Mouse (Mus musculus) liver, embryonic 13.5 days (tissue): ENCODE measurements around the gene Erv3. TPM values are rescaled to one million over a fixed set of nuclear protein-coding genes. Genes with fewer than 3 reads are reported as not detected.

Experiments
- ATAC-seq: fragments of 200-750 bp; cut with Nextera tagmentation; 2 replicates; pipeline ENCODE4 v1.8.0; 2017; ENCODE audit warnings: low read depth, mild to moderate bottlenecking, moderate number of reproducible peaks, moderate library complexity
- DNase-seq: peaks from one replicate; pipeline ENCODE4 v3.0.0; 2022
- H3K27ac ChIP-seq: fragments of 300-500 bp; sonication (generic); 2 replicates; pipeline ENCODE4 v1.5.1; 2015; ENCODE audit warnings: moderate library complexity, mild to moderate bottlenecking, inconsistent platforms
- H3K27me3 ChIP-seq: fragments of 300-500 bp; sonication (generic); 2 replicates; pipeline ENCODE4 v1.6.1; 2015; ENCODE audit warnings: mild to moderate bottlenecking, inconsistent platforms
- H3K36me3 ChIP-seq: fragments of 300-500 bp; sonication (generic); 2 replicates; pipeline ENCODE4 v1.6.1; 2015; ENCODE audit warnings: mild to moderate bottlenecking, inconsistent platforms
- H3K4me1 ChIP-seq: fragments of 300-500 bp; sonication (generic); replicated peaks from 2 replicates; pipeline ENCODE4 v1.6.1; 2015; ENCODE audit warnings: inconsistent platforms
- H3K4me2 ChIP-seq: fragments of 300-500 bp; sonication (generic); 2 replicates; pipeline ENCODE4 v1.6.1; 2015; ENCODE audit warnings: inconsistent platforms, mild to moderate bottlenecking, moderate library complexity
- H3K4me3 ChIP-seq: fragments of 300-500 bp; sonication (generic); replicated peaks from 2 replicates; pipeline ENCODE4 v1.5.1; 2015; ENCODE audit warnings: mild to moderate bottlenecking, inconsistent platforms
- H3K9ac ChIP-seq: fragments of 300-500 bp; sonication (generic); 2 replicates; pipeline ENCODE4 v1.6.1; 2015; ENCODE audit warnings: mild to moderate bottlenecking, inconsistent platforms
- H3K9me3 ChIP-seq: fragments of 300-500 bp; sonication (generic); replicated peaks from 2 replicates; pipeline ENCODE4 v1.6.1; 2016; ENCODE audit warnings: inconsistent platforms
- WGBS: fragments of 180-500 bp; shearing (Covaris S2); methylation state at CpG from one replicate; pipeline ENCODE4 v1.1.7; 2015; ENCODE audit not compliant: insufficient replicate concordance; 5-methylcytosine and 5-hydroxymethylcytosine counted together
- polyA plus RNA-seq: library from polyadenylated mRNA; unstranded; fragments of >200 nt; fragmentation: Nextera tagmentation; extraction: Ambion mirVana; gene quantifications from 2 replicates; pipeline ENCODE4 v1.2.1, GENCODE M21; 2015

The Erv3 gene
- polyA plus RNA-seq, 1 experiment from 2014 or later, result not detected

DNA sequence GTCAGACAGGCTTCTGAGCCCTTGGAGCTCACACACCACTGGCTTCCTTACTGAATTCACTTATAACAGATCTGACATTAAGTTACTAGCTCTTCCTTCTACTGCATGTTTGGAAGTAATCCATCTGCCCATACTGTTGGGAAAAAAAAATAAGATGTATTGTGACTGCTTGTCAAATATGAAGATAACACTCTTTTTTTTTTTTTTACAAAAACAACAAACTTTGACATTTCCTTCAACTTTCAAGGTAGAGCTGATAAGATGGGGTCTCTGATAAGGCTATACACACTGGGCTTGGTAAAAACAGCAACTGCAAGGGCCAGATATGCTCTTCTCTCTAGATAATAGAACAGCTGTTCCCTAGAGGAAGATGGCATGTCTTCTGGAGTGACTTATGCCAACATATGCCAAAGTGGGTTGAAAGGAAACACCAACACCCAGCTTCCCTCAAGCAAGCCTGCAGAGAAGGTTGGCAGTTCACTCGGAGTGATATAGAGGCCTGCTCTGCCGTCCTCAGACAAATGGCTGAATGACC is 4.8 kb upstream of the Erv3 start:
- peak; percentile 80 for ATAC-seq
- Histone ChIP-seq H3K27ac (peak overlapping the region; percentile 62), H3K9me3 (no peaks in the 10 kb centered on the region), H3K9ac (no peak overlapping the region), H3K4me1 (peaks cover 32% of the 10 kb centered on the region), H3K27me3 (no peaks in the 10 kb centered on the region), H3K4me3 (no peak overlapping the region), H3K36me3 (no peaks in the 10 kb centered on the region), H3K4me2 (no peak overlapping the region)
- WGBS, result 56% methylated on average over 2 of the region's 2 CpGs
- DNase-seq, result peak; percentile 28

DNA sequence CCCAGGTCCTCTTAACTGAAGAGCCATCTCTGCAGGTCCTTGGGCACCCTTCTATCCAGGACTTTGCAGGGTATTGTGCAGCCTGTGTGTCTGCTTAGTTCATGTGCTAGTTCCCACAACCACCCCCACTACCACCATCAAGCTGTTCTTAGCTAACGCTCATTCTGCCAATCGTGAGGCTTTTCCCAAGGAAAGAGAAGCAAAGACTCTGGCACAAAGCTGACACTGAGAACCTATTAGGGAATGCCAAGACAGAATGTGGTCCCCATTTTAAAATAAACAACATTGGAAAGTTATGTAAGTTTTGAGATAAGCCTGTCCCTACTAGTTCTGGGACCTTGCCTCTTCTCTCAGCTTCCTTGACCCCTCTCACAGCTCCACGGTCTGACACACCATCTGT is 3.9 kb upstream of the Erv3 start:
- H3K4me1 ChIP-seq, result peaks cover 32% of the 10 kb centered on the region
- peak overlapping the region; percentile 62 for H3K27ac ChIP-seq
- H3K36me3 ChIP-seq, result no peaks in the 10 kb centered on the region
- no peak overlapping the region for H3K9ac ChIP-seq
- no peak overlapping the region for H3K4me3 ChIP-seq
- no peak for ATAC-seq
- WGBS, result 58% methylated on average over 3 of the region's 3 CpGs
- DNase-seq, result no peak
- H3K4me2 ChIP-seq, result no peak overlapping the region
- H3K27me3 ChIP-seq, result no peaks in the 10 kb centered on the region; the same call in 1 of the 2 replicates
- H3K9me3 ChIP-seq, result no peaks in the 10 kb centered on the region

DNA sequence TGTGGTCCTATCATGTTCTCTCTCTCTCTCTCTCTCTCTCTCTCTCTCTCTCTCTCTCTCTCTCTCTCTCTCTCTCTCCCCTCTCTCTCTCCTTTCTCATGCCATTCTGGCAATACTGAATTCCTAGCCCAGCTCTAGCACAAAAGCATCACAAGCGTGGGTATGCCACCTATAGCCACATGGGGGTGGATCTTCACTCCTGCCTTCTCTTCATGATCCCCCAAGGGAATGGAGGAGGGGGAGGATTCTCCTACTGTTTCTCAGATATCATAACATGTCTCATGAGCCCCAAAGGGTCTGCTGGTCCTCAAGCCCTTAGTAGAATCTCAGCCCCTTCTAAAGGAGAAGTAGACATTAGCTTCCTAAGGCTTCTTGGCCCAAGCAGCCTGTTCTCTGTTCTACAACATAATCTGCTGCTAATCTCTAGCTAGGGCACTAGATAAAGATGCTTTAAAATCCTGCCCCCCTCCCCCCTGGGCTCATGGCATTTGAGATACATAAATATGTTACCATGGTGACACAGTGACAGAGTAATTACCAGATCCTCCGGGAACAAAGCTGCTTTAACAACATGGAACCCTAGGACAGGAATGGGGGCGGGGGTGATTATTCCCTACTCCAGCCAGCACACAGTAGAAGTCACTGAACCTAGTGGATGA is 3.2 kb upstream of the Erv3 start:
- H3K27ac ChIP-seq, result no peak overlapping the region
- no peaks in the 10 kb centered on the region for H3K36me3 ChIP-seq
- no peak overlapping the region for H3K4me2 ChIP-seq
- WGBS, result 72% methylated on average over 3 of the region's 3 CpGs
- H3K4me1 ChIP-seq, result peaks cover 28% of the 10 kb centered on the region
- no peak overlapping the region for H3K9ac ChIP-seq
- H3K4me3 ChIP-seq, result no peak overlapping the region
- ATAC-seq (no peak), DNase-seq (no peak)
- no peaks in the 10 kb centered on the region; the same call in 1 of the 2 replicates for H3K27me3 ChIP-seq
- no peaks in the 10 kb centered on the region for H3K9me3 ChIP-seq

GRCm38 (mm10) chr2:131857838-131858237 is 1.7 kb downstream of the Erv3 start:
- Histone ChIP-seq H3K36me3 (no peaks in the 10 kb centered on the region), H3K27me3 (peaks cover 5% of the 10 kb centered on the region; the same call in 1 of the 2 replicates), H3K4me2 (no peak overlapping the region), H3K9ac (no peak overlapping the region), H3K27ac (no peak overlapping the region), H3K4me3 (no peak overlapping the region), H3K9me3 (no peaks in the 10 kb centered on the region), H3K4me1 (peaks cover 20% of the 10 kb centered on the region)
- DNase-seq, result no peak
- ATAC-seq, result no peak

DNA sequence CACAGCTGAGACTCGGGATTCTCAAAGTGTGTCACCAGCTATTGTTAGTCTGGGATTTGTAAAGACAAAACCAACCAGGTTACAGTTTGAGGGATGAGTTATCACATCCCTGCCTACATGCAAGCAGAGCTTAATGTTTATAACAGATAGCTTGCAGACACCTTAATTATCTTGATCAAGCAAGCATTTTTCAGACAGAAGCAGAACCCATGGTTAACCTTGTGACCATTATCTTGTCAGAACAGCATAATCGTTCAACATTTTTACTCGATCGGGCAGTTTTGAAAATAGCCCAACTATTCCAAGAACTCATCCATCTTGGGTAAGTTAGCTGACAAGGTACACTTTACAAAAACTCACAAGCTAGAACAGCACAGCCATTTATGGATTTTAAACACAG is 5.8 kb downstream of the Erv3 start:
- H3K27ac ChIP-seq, result peak overlapping the region; percentile 29; the same call in 1 of the 2 replicates
- H3K9ac ChIP-seq, result no peak overlapping the region; the same call in 1 of the 2 replicates
- H3K27me3 ChIP-seq, result peaks cover 5% of the 10 kb centered on the region; the same call in 1 of the 2 replicates
- no peaks in the 10 kb centered on the region for H3K36me3 ChIP-seq
- peak; percentile 80 for ATAC-seq
- 0 out of 2 replicates have a peak overlapping the region, but pooled peaks have one; percentile 21 for H3K4me2 ChIP-seq
- no peaks in the 10 kb centered on the region for H3K9me3 ChIP-seq
- H3K4me1 ChIP-seq, result peaks cover 27% of the 10 kb centered on the region
- no peak overlapping the region for H3K4me3 ChIP-seq
- WGBS, result 19% methylated on average over 4 of the region's 4 CpGs
- DNase-seq, result peak; percentile 26

DNA sequence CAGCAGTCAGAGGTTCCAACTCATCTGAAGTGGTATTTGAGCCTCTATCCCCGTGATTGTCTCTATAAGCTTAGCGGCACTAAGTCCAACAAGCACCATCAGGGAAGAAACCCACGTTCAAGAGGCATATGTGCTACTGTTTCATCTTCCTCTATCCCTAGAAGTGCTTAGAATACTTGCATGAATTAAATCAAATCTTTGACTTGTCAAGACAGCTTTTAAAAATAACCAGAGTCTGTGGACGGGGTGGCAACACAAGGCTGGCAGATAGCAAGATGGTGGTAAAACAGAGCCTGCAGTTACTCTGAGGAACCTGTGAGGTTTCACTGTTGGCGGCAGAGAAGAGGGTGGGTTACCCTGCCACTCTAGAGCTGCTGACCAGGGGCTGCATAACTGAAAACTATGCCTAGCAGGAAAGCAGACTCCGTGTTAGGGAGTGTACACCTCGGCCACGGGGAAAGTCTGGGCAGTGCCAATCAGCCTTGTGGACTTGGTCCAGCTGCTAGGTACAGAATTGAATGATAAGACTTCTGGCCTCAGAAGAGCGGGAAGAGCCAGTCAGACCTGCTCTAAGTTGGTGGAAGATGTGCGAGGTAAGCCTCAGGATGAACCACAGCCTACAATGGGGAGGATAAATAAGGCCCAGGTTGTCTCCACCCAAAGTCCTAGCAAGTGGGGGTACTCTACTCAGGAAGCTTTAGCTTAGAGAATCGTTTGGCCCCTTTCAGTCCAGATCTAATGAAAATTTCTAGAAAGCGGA is 8.0 kb downstream of the Erv3 start:
- ATAC-seq (no peak), DNase-seq (peak; percentile 59)
- Histone ChIP-seq H3K27ac (no peak overlapping the region), H3K4me3 (no peak overlapping the region), H3K9me3 (no peaks in the 10 kb centered on the region), H3K4me1 (peaks cover 44% of the 10 kb centered on the region), H3K27me3 (no peaks in the 10 kb centered on the region), H3K4me2 (no peak overlapping the region), H3K9ac (no peak overlapping the region), H3K36me3 (no peaks in the 10 kb centered on the region)
- WGBS, result 67% methylated on average over 12 of the region's 12 CpGs

GRCm38 (mm10) chr2:131850047-131850446 is 9.5 kb downstream of the Erv3 start:
- 0 out of 2 replicates have a peak, but pooled peaks cover 4% of the 10 kb centered on the region for H3K27me3 ChIP-seq
- WGBS, result 76% methylated on average over 4 of the region's 4 CpGs
- DNase-seq (no peak), ATAC-seq (no peak)
- H3K27ac ChIP-seq, result no peak overlapping the region
- H3K4me3 ChIP-seq, result no peak overlapping the region
- H3K4me2 ChIP-seq, result no peak overlapping the region
- peaks cover 48% of the 10 kb centered on the region for H3K4me1 ChIP-seq
- no peaks in the 10 kb centered on the region for H3K9me3 ChIP-seq
- no peaks in the 10 kb centered on the region for H3K36me3 ChIP-seq
- no peak overlapping the region for H3K9ac ChIP-seq

- Histone ChIP-seq H3K4me1 (peaks cover 33% of the 10 kb centered on the region), H3K27ac (no peak overlapping the region), H3K4me2 (0 out of 2 replicates have a peak overlapping the region, but pooled peaks have one; percentile 19), H3K9ac (no peak overlapping the region), H3K27me3 (0 out of 2 replicates have a peak, but pooled peaks cover 4% of the 10 kb centered on the region), H3K4me3 (no peak overlapping the region), H3K9me3 (no peaks in the 10 kb centered on the region), H3K36me3 (no peaks in the 10 kb centered on the region)
- peak; percentile 59 for DNase-seq
- peak; percentile 85 for ATAC-seq
- WGBS, result 14% methylated on average over 10 of the region's 10 CpGs
Measured at GRCm38 (mm10) chr2:131847501-131848359, 11.8 kb downstream of the Erv3 start.

- Histone ChIP-seq H3K36me3 (no peaks in the 10 kb centered on the region), H3K9ac (no peak overlapping the region), H3K27me3 (0 out of 2 replicates have a peak, but pooled peaks cover 4% of the 10 kb centered on the region), H3K9me3 (no peaks in the 10 kb centered on the region), H3K4me1 (peaks cover 35% of the 10 kb centered on the region), H3K4me2 (no peak overlapping the region), H3K4me3 (no peak overlapping the region), H3K27ac (no peak overlapping the region)
- DNase-seq (no peak), ATAC-seq (no peak)
- 29% methylated on average over 2 of the region's 2 CpGs for WGBS
Measured at GRCm38 (mm10) chr2:131846811-131847210, 12.7 kb downstream of the Erv3 start.

DNA sequence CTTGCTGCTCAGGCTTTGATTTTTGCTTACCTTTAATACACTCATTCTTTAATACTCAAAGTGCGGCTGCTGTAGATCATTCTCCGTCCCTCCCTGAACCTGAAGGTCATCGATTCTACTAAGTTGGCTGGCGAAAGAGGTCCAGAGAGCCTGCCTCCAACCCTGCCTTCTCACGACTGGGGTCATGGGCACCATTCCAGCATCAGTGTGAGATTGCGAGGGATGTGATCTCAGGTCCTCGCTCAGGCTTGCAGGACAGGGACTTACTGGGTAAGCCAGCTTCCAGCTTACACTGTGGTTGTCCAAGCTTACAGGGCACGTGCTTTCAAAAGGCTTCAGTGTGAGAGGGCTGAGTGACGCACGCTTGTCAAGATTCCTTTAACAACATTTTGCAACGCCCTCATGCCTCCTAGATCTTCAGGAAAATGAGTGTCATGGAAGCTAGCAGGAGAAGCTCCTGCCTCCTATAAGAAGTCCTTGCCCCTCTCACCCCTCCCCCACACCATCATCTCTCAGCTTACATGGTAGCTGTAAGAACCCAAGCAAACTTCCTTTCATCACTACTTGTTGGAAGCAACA is 13.3 kb downstream of the Erv3 start:
- peaks cover 30% of the 10 kb centered on the region for H3K4me1 ChIP-seq
- H3K9me3 ChIP-seq, result no peaks in the 10 kb centered on the region
- H3K27ac ChIP-seq, result no peak overlapping the region
- no peak overlapping the region for H3K4me2 ChIP-seq
- no peak overlapping the region for H3K4me3 ChIP-seq
- whole genome bisulfite sequencing, result 67% methylated on average over 11 of the region's 11 CpGs
- no peak for DNase-seq
- H3K36me3 ChIP-seq, result no peaks in the 10 kb centered on the region
- ATAC-seq, result no peak
- 0 out of 2 replicates have a peak, but pooled peaks cover 4% of the 10 kb centered on the region for H3K27me3 ChIP-seq
- H3K9ac ChIP-seq, result no peak overlapping the region
